Mouse (Mus musculus): ENCODE measurements around the gene Arl6ip4. TPM values are rescaled to one million over a fixed set of nuclear protein-coding genes. Genes with fewer than 3 reads are reported as not detected.
A peak's percentile ranks its signal among the peaks of the same experiment; 100 is the strongest.

Arl6ip4 gene
- polyA plus RNA-seq, 1 experiment from 2014 or later: 75.5 TPM

DNA sequence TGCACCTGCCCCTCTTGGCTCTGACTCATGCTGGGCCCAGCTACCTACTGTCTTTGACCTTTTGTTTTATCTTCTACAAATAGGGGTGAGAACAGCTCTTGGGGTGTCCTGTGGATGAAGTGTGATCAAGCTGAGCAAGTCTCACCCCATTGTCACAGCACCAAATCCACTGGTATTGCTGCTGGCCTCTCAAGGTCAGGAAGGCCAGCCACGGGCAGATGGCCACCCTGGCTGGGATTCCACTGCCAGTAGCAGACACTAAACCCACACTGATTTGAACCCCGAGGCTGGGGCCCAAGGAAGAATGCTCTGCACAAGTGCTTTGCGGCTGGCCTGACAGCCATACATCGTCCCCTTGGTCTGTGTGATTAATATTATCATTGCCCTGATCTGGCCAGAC is 42.4 kb downstream of the Arl6ip4 start:
- H3K36me3 ChIP-seq (ENCODE audit: control insufficient read depth, insufficient read depth): no peaks in the 10 kb centered on the region
- no peak for ATAC-seq
- H3K4me1 ChIP-seq (replicated peaks; ENCODE audit: control insufficient read depth, insufficient read depth, low read length): no peaks in the 10 kb centered on the region
- H3K27ac ChIP-seq (ENCODE audit: low read depth, low read length): no peak overlapping the region
- no peak for TF ChIP-seq CTCF (IDR thresholded peaks at IDR 0.05; ENCODE audit: low read depth)
- H3K27me3 ChIP-seq (replicated peaks; ENCODE audit: control insufficient read depth, insufficient read depth, low read length): no peaks in the 10 kb centered on the region
- H3K4me3 ChIP-seq (ENCODE audit: low read depth, low read length): no peak overlapping the region
- H3K9ac ChIP-seq (ENCODE audit: low read depth, low read length): no peak overlapping the region
- H3K9me3 ChIP-seq (ENCODE audit: control insufficient read depth): no peaks in the 10 kb centered on the region
- no peak overlapping the region for H3K4me2 ChIP-seq (replicated peaks; ENCODE audit: low read depth)
- WGBS: 64% methylated on average over 4 of the region's 4 CpGs

DNA sequence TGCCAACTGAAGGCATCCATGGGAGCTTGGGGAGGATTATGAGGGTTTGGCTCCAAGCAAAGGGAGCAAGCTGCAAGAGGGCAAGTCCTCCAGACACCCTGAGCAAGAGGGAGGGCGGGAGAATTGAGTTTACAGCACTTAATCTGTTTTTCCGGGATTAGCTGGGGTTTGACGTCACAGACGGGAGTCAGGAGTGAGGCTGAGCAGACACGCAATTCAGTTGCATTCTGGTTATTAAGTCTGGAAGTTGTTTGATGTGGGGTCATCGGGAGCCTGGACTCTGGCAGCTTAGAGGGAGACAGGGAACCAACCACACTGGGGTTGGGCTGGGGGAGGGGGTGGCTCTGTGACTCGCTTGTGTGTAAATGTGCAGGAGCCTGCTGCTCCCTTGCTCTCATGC is 43.6 kb downstream of the Arl6ip4 start:
- Histone ChIP-seq H3K27me3 (replicated peaks; ENCODE audit: control insufficient read depth, insufficient read depth, low read length) (no peaks in the 10 kb centered on the region), H3K27ac (ENCODE audit: low read depth, low read length) (no peak overlapping the region), H3K9ac (ENCODE audit: low read depth, low read length) (no peak overlapping the region), H3K4me2 (replicated peaks; ENCODE audit: low read depth) (0 out of 2 replicates have a peak overlapping the region, but pooled peaks have one; percentile 21), H3K9me3 (ENCODE audit: control insufficient read depth) (no peaks in the 10 kb centered on the region), H3K36me3 (ENCODE audit: control insufficient read depth, insufficient read depth) (no peaks in the 10 kb centered on the region), H3K4me1 (replicated peaks; ENCODE audit: control insufficient read depth, insufficient read depth, low read length) (no peaks in the 10 kb centered on the region), H3K4me3 (ENCODE audit: low read depth, low read length) (no peak overlapping the region)
- no peak for ATAC-seq
- TF ChIP-seq CTCF (IDR thresholded peaks at IDR 0.05; ENCODE audit: low read depth): no peak
- WGBS: 22% methylated on average over 7 of the region's 7 CpGs

- Histone ChIP-seq H3K27ac (ENCODE audit: low read depth, low read length) (no peak overlapping the region), H3K9ac (ENCODE audit: low read depth, low read length) (no peak overlapping the region), H3K9me3 (ENCODE audit: control insufficient read depth) (no peaks in the 10 kb centered on the region), H3K4me1 (replicated peaks; ENCODE audit: control insufficient read depth, insufficient read depth, low read length) (no peaks in the 10 kb centered on the region), H3K4me2 (replicated peaks; ENCODE audit: low read depth) (no peak overlapping the region), H3K4me3 (ENCODE audit: low read depth, low read length) (no peak overlapping the region), H3K36me3 (ENCODE audit: control insufficient read depth, insufficient read depth) (no peaks in the 10 kb centered on the region), H3K27me3 (replicated peaks; ENCODE audit: control insufficient read depth, insufficient read depth, low read length) (no peaks in the 10 kb centered on the region)
- WGBS: 48% methylated on average over 10 of the region's 10 CpGs
- ATAC-seq: no peak
- no peak for TF ChIP-seq CTCF (IDR thresholded peaks at IDR 0.05; ENCODE audit: low read depth)
Measured at GRCm38 (mm10) chr5:124161831-124162230, 45.9 kb downstream of the Arl6ip4 start.

DNA sequence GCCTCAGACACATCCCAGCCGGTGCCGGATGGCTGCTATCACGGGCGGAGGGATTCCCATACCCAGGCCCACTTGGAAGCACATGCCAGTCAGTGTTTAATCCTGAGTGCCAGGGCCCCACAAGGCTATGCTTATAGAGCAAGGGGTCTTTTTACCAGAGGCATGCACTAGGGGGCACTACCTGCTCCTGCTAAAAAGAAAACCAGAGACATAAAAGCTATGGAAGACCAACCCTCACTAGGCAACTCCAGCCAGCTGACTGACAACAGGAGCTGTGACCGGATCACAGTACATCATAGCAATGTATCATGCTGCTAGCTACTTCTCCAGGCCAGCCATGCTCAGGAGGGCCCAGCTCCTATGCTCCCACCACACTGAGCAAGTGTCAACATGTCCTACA is 46.7 kb downstream of the Arl6ip4 start:
- H3K27me3 ChIP-seq (replicated peaks; ENCODE audit: control insufficient read depth, insufficient read depth, low read length): no peaks in the 10 kb centered on the region
- no peak for ATAC-seq
- TF ChIP-seq CTCF (IDR thresholded peaks at IDR 0.05; ENCODE audit: low read depth): peak; percentile 80

GRCm38 (mm10) chr5:124163445-124163844 is 47.6 kb downstream of the Arl6ip4 start:
- ATAC-seq: no peak
- Histone ChIP-seq H3K36me3 (ENCODE audit: control insufficient read depth, insufficient read depth) (no peaks in the 10 kb centered on the region), H3K4me1 (replicated peaks; ENCODE audit: control insufficient read depth, insufficient read depth, low read length) (no peaks in the 10 kb centered on the region), H3K4me3 (ENCODE audit: low read depth, low read length) (no peak overlapping the region), H3K27ac (ENCODE audit: low read depth, low read length) (no peak overlapping the region), H3K4me2 (replicated peaks; ENCODE audit: low read depth) (no peak overlapping the region), H3K9ac (ENCODE audit: low read depth, low read length) (no peak overlapping the region), H3K9me3 (ENCODE audit: control insufficient read depth) (no peaks in the 10 kb centered on the region), H3K27me3 (replicated peaks; ENCODE audit: control insufficient read depth, insufficient read depth, low read length) (no peaks in the 10 kb centered on the region)
- 62% methylated on average over 11 of the region's 11 CpGs for WGBS
- TF ChIP-seq CTCF (IDR thresholded peaks at IDR 0.05; ENCODE audit: low read depth): no peak

More for the DNA sequence above, 46.7 kb downstream of the Arl6ip4 start:
- Histone ChIP-seq H3K9me3 (ENCODE audit: control insufficient read depth) (no peaks in the 10 kb centered on the region), H3K4me1 (replicated peaks; ENCODE audit: control insufficient read depth, insufficient read depth, low read length) (no peaks in the 10 kb centered on the region), H3K27ac (ENCODE audit: low read depth, low read length) (no peak overlapping the region), H3K9ac (ENCODE audit: low read depth, low read length) (no peak overlapping the region), H3K4me2 (replicated peaks; ENCODE audit: low read depth) (no peak overlapping the region), H3K4me3 (ENCODE audit: low read depth, low read length) (no peak overlapping the region), H3K36me3 (ENCODE audit: control insufficient read depth, insufficient read depth) (no peaks in the 10 kb centered on the region)
- 65% methylated on average over 5 of the region's 5 CpGs for WGBS

DNA sequence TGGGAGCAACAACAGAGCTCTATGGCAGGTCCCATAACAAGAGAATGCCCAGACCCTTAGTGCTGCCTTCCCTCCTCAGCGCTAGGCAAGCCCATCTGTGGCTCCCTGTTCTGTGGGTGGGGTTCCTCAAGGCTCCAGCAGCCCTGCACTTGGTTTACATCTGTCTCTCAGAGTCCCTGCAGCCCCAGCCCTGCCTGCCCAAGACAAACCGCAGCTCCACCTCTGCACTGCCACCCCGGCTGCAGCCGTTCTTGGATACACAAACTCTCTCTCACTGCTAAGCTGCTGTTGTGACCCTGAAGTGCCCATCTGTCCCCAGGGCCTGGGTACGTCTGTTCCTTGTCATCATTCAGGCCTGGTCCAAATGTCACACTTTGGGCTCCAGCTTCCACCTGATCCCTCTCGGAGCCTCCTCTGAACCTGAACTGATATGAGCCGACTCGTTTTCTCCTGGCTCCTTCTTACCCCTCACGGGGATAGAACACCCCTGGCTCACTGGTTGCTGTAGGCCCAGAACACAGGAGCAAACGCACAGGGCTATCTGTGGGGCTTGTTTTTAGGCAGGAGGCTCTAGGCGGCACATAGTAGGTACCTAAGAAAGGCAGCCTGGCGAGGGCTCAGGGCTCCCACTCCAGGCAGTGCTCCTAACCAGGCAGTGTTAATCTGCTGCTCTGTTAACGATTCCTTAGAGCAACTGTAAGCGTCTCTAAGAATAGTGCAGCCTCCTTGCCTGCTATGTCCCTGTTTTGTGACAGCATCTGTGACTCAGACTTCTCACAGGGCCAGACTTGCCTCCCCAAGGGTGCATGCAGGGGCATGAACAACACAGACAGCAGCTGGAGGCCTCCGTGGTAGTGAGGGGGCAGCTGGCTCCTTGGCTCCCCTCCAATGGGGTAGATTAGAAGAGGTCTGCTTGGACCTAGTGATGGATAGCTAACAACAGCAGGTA is 50.0 kb downstream of the Arl6ip4 start:
- no peak overlapping the region for H3K4me2 ChIP-seq (replicated peaks; ENCODE audit: low read depth)
- 52% methylated on average over 15 of the region's 15 CpGs for WGBS
- no peak overlapping the region for H3K27ac ChIP-seq (ENCODE audit: low read depth, low read length)

More for the DNA sequence above, 50.0 kb downstream of the Arl6ip4 start:
- Histone ChIP-seq H3K9me3 (ENCODE audit: control insufficient read depth) (no peaks in the 10 kb centered on the region), H3K36me3 (ENCODE audit: control insufficient read depth, insufficient read depth) (no peaks in the 10 kb centered on the region), H3K27me3 (replicated peaks; ENCODE audit: control insufficient read depth, insufficient read depth, low read length) (no peaks in the 10 kb centered on the region), H3K4me1 (replicated peaks; ENCODE audit: control insufficient read depth, insufficient read depth, low read length) (no peaks in the 10 kb centered on the region), H3K4me3 (ENCODE audit: low read depth, low read length) (no peak overlapping the region), H3K9ac (ENCODE audit: low read depth, low read length) (no peak overlapping the region)
- ATAC-seq: no peak
- TF ChIP-seq CTCF (IDR thresholded peaks at IDR 0.05; ENCODE audit: low read depth): no peak

Measured in intestine, postnatal 0 days (tissue).